Mouse (Mus musculus): ENCODE data around the gene Rnaseh2b. TPM values are rescaled to one million over a fixed set of nuclear protein-coding genes. Genes with fewer than 3 reads are reported as not detected.

The Rnaseh2b gene
- polyA plus RNA-seq, 1 experiment: 16.0 TPM

- TF ChIP-seq CTCF (IDR thresholded peaks at IDR 0.05; ENCODE audit: borderline replicate concordance, insufficient read depth, low read depth, low read length) (no peak), POLR2A (IDR thresholded peaks at IDR 0.05; ENCODE audit: borderline replicate concordance, insufficient read depth, low read length) (no peak)
- Histone ChIP-seq H3K27ac (ENCODE audit: insufficient read depth, low read length) (no peak overlapping the region), H3K4me3 (replicated peaks; ENCODE audit: insufficient read depth, low read depth, low read length) (no peak overlapping the region), H3K4me1 (ENCODE audit: control insufficient read depth, insufficient read depth, low read length) (no peaks in the 10 kb centered on the region), H3K27me3 (ENCODE audit: control insufficient read depth, insufficient read depth, low read length) (no peaks in the 10 kb centered on the region)
- 81% methylated on average over 4 of the region's 4 CpGs for WGBS
- no peak for DNase-seq
These were observed 57.8 kb downstream of the Rnaseh2b start for GRCm38 (mm10) chr14:62350186-62350585.

GRCm38 (mm10) chr14:62350890-62351289 lies 58.5 kb downstream of the Rnaseh2b start:
- H3K27ac ChIP-seq (ENCODE audit: insufficient read depth, low read length): no peak overlapping the region
- no peak overlapping the region for H3K4me3 ChIP-seq (replicated peaks; ENCODE audit: insufficient read depth, low read depth, low read length)
- H3K27me3 ChIP-seq (ENCODE audit: control insufficient read depth, insufficient read depth, low read length): no peaks in the 10 kb centered on the region
- TF ChIP-seq CTCF (IDR thresholded peaks at IDR 0.05; ENCODE audit: borderline replicate concordance, insufficient read depth, low read depth, low read length): no peak
- TF ChIP-seq POLR2A (IDR thresholded peaks at IDR 0.05; ENCODE audit: borderline replicate concordance, insufficient read depth, low read length): no peak
- H3K4me1 ChIP-seq (ENCODE audit: control insufficient read depth, insufficient read depth, low read length): no peaks in the 10 kb centered on the region
- DNase-seq: no peak
- 82% methylated on average over 3 of the region's 3 CpGs for WGBS

DNA sequence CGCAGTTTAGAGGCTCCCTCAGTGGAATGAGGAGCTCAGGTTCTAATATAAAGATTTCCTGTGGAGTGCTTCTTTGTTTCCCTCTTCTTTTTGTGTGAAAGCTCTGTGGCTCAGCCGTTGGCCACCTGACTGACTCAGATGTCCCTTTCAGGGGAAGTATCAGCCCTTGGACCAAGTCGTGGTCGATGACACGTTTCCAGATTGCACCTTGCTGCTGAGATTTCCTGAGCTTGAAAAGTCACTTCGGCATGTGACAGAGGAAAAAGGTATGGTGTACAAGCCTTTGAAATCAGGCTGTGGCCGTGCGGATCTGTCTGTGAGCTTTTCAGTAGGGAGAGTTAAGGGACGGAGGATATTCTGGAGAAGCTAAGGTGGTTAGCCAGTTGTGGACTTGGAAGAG lies 61.0 kb downstream of the Rnaseh2b start:
- no peak for TF ChIP-seq CTCF (IDR thresholded peaks at IDR 0.05; ENCODE audit: borderline replicate concordance, insufficient read depth, low read depth, low read length)
- TF ChIP-seq POLR2A (IDR thresholded peaks at IDR 0.05; ENCODE audit: borderline replicate concordance, insufficient read depth, low read length): no peak
- 66% methylated on average over 9 of the region's 9 CpGs for WGBS
- no peak overlapping the region for H3K4me3 ChIP-seq (replicated peaks; ENCODE audit: insufficient read depth, low read depth, low read length)
- DNase-seq: no peak
- H3K27ac ChIP-seq (ENCODE audit: insufficient read depth, low read length): no peak overlapping the region
- H3K27me3 ChIP-seq (ENCODE audit: control insufficient read depth, insufficient read depth, low read length): no peaks in the 10 kb centered on the region
- H3K4me1 ChIP-seq (ENCODE audit: control insufficient read depth, insufficient read depth, low read length): no peaks in the 10 kb centered on the region

DNA sequence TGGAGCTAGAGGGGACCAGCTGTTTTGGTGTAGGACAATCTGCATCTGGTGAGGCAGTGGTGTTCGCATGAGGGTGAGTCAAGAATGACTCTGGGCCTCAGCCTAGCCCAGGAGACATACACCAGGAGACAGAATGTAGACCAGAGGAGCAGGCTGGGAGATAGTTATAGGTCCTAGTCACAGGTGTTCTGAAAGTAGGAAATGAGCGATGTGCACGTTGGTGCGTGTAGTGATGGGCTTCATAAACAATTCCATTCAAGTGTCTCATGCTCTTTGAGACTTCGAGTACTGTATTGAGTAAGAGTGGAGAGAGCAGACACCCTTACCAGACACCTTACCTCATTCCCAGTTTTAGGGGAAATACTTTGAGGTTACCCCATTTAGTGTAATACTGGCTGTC lies 61.4 kb downstream of the Rnaseh2b start:
- Histone ChIP-seq H3K4me3 (replicated peaks; ENCODE audit: insufficient read depth, low read depth, low read length) (no peak overlapping the region), H3K27me3 (ENCODE audit: control insufficient read depth, insufficient read depth, low read length) (no peaks in the 10 kb centered on the region), H3K27ac (ENCODE audit: insufficient read depth, low read length) (no peak overlapping the region), H3K4me1 (ENCODE audit: control insufficient read depth, insufficient read depth, low read length) (no peaks in the 10 kb centered on the region)
- WGBS: 93% methylated on average over 5 of the region's 5 CpGs
- TF ChIP-seq POLR2A (IDR thresholded peaks at IDR 0.05; ENCODE audit: borderline replicate concordance, insufficient read depth, low read length) (no peak), CTCF (IDR thresholded peaks at IDR 0.05; ENCODE audit: borderline replicate concordance, insufficient read depth, low read depth, low read length) (no peak)
- DNase-seq: no peak

DNA sequence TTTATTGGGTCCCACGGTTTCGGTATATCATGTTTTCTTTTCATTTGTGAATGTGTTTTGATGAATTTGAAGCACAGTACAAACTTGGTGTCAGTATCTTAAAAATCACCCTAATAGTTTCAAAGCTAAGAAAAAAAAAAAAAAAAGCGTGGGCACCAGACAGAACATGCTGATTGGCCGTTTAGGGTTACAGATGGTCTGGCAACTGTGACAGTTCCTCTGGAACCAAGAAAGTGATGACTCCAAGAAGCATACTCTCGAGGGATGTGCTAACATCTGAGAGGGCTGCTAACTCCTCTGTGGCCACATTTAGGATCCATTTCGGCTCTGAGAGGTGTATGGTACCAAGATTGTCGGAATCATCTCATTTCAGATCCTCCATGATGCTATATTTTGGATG lies 62.8 kb downstream of the Rnaseh2b start:
- Histone ChIP-seq H3K4me3 (replicated peaks; ENCODE audit: insufficient read depth, low read depth, low read length) (no peak overlapping the region), H3K27ac (ENCODE audit: insufficient read depth, low read length) (no peak overlapping the region), H3K27me3 (ENCODE audit: control insufficient read depth, insufficient read depth, low read length) (no peaks in the 10 kb centered on the region), H3K4me1 (ENCODE audit: control insufficient read depth, insufficient read depth, low read length) (no peaks in the 10 kb centered on the region)
- TF ChIP-seq CTCF (IDR thresholded peaks at IDR 0.05; ENCODE audit: borderline replicate concordance, insufficient read depth, low read depth, low read length) (no peak), POLR2A (IDR thresholded peaks at IDR 0.05; ENCODE audit: borderline replicate concordance, insufficient read depth, low read length) (no peak)
- 40% methylated on average over 7 of the region's 7 CpGs for WGBS
- DNase-seq: no peak

- 87% methylated on average over 8 of the region's 8 CpGs for WGBS
- Histone ChIP-seq H3K4me3 (replicated peaks; ENCODE audit: insufficient read depth, low read depth, low read length) (no peak overlapping the region), H3K27me3 (ENCODE audit: control insufficient read depth, insufficient read depth, low read length) (no peaks in the 10 kb centered on the region), H3K4me1 (ENCODE audit: control insufficient read depth, insufficient read depth, low read length) (no peaks in the 10 kb centered on the region), H3K27ac (ENCODE audit: insufficient read depth, low read length) (no peak overlapping the region)
- no peak for DNase-seq
- TF ChIP-seq CTCF (IDR thresholded peaks at IDR 0.05; ENCODE audit: borderline replicate concordance, insufficient read depth, low read depth, low read length) (no peak), POLR2A (IDR thresholded peaks at IDR 0.05; ENCODE audit: borderline replicate concordance, insufficient read depth, low read length) (no peak)
These were observed 69.0 kb downstream of the Rnaseh2b start for GRCm38 (mm10) chr14:62361263-62361980.

DNA sequence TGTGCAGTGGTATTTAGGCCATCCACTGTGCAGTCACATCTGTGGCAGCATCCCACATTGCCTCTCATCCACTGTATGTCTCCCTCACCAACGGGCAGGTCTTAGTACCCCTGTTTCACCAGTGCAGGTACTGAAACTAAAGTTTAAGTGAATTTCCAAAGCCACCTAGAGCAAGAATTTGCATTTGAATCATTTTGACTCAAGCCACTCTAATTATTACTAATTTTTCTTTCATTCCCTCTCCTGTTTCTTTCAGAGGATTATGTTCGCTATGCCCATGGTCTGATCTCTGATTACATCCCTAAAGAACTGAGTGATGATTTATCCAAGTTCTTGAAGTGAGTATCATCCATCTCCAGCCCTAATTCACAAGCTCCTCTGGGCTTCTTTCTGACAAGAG lies 71.4 kb downstream of the Rnaseh2b start:
- 91% methylated on average over 2 of the region's 2 CpGs for WGBS
- H3K27me3 ChIP-seq (ENCODE audit: control insufficient read depth, insufficient read depth, low read length): no peaks in the 10 kb centered on the region
- no peak for TF ChIP-seq CTCF (IDR thresholded peaks at IDR 0.05; ENCODE audit: borderline replicate concordance, insufficient read depth, low read depth, low read length)
- TF ChIP-seq POLR2A (IDR thresholded peaks at IDR 0.05; ENCODE audit: borderline replicate concordance, insufficient read depth, low read length): no peak

GRCm38 (mm10) chr14:62370819-62371218 lies 78.4 kb downstream of the Rnaseh2b start:
- no peak for DNase-seq
- H3K27ac ChIP-seq (ENCODE audit: insufficient read depth, low read length): no peak overlapping the region
- no peak overlapping the region for H3K4me3 ChIP-seq (replicated peaks; ENCODE audit: insufficient read depth, low read depth, low read length)
- H3K27me3 ChIP-seq (ENCODE audit: control insufficient read depth, insufficient read depth, low read length): no peaks in the 10 kb centered on the region
- H3K4me1 ChIP-seq (ENCODE audit: control insufficient read depth, insufficient read depth, low read length): peaks cover 3% of the 10 kb centered on the region; the same call in 1 of the 2 replicates
- 86% methylated on average over 6 of the region's 6 CpGs for WGBS
- no peak for TF ChIP-seq POLR2A (IDR thresholded peaks at IDR 0.05; ENCODE audit: borderline replicate concordance, insufficient read depth, low read length)
- no peak for TF ChIP-seq CTCF (IDR thresholded peaks at IDR 0.05; ENCODE audit: borderline replicate concordance, insufficient read depth, low read depth, low read length)

More for the DNA sequence above, 71.4 kb downstream of the Rnaseh2b start:
- no peaks in the 10 kb centered on the region for H3K4me1 ChIP-seq (ENCODE audit: control insufficient read depth, insufficient read depth, low read length)
- H3K4me3 ChIP-seq (replicated peaks; ENCODE audit: insufficient read depth, low read depth, low read length): no peak overlapping the region
- DNase-seq: no peak
- H3K27ac ChIP-seq (ENCODE audit: insufficient read depth, low read length): no peak overlapping the region

Measured in cerebellum, adult 2 months (tissue).